Mouse (Mus musculus): ENCODE measurements at regions not wholly inside any gene's neighbourhood (a gene's known extent, or its start where the extent isn't known, plus 50 kb on each side); places are given as distances from the start of the nearest gene placed in this dataset.

GRCm38 (mm10) chr6:55745859-55746151 lies 64.7 kb upstream of the Neurod6 start:
- TF ChIP-seq CTCF (conservative IDR thresholded peaks at IDR 0.05; ENCODE audit: low read length) (no peak), POU5F1 (IDR thresholded peaks at IDR 0.05; ENCODE audit: borderline replicate concordance, low read length) (no peak), NANOG (IDR thresholded peaks at IDR 0.05; ENCODE audit: borderline replicate concordance, low read length) (no peak)
